Mouse (Mus musculus) intestine, postnatal 0 days (tissue): ENCODE data around the gene Serinc5. TPM values are rescaled to one million over a fixed set of nuclear protein-coding genes. Genes with fewer than 3 reads are reported as not detected.

Experiments used
- ATAC-seq: fragments of 200-750 bp; cut with Nextera tagmentation; 2 replicates; pipeline ENCODE4 v1.8.0; 2017; ENCODE audit warnings: mild to moderate bottlenecking, moderate TSS enrichment, moderate library complexity
- H3K27ac ChIP-seq: fragments of 300-500 bp; sonication (generic); 2 replicates; pipeline ENCODE4 v1.5.1; 2014; ENCODE audit warnings: mild to moderate bottlenecking, low read depth, low read length, moderate library complexity
- H3K27me3 ChIP-seq: fragments of 300-500 bp; sonication (generic); replicated peaks from 2 replicates; pipeline ENCODE4 v1.6.1; 2014; ENCODE audit warnings: low read length, mixed read lengths; ENCODE audit not compliant: control insufficient read depth, insufficient read depth
- H3K36me3 ChIP-seq: fragments of 300-500 bp; sonication (generic); 2 replicates; pipeline ENCODE4 v1.6.1; 2014; ENCODE audit warnings: mild to moderate bottlenecking, moderate library complexity; ENCODE audit not compliant: control insufficient read depth, insufficient read depth
- H3K4me1 ChIP-seq: fragments of 300-500 bp; sonication (generic); replicated peaks from 2 replicates; pipeline ENCODE4 v1.6.1; 2014; ENCODE audit warnings: antibody characterized with exemption, low read length, mixed read lengths; ENCODE audit not compliant: control insufficient read depth, insufficient read depth
- H3K4me2 ChIP-seq: fragments of 300-500 bp; sonication (generic); replicated peaks from 2 replicates; pipeline ENCODE4 v1.6.1; 2014; ENCODE audit warnings: low read depth, mild to moderate bottlenecking, moderate library complexity
- H3K4me3 ChIP-seq: fragments of 300-500 bp; sonication (generic); 2 replicates; pipeline ENCODE4 v1.5.1; 2014; ENCODE audit warnings: low read depth, low read length
- H3K9ac ChIP-seq: fragments of 300-500 bp; sonication (generic); 2 replicates; pipeline ENCODE4 v1.6.1; 2014; ENCODE audit warnings: mild to moderate bottlenecking, low read depth, low read length
- H3K9me3 ChIP-seq: fragments of 300-500 bp; sonication (generic); 2 replicates; pipeline ENCODE4 v1.6.1; 2016; ENCODE audit warnings: mixed run types; ENCODE audit not compliant: control insufficient read depth
- CTCF ChIP-seq: sonication (generic); IDR thresholded peaks from 2 replicates; pipeline ENCODE4 v1.5.1; 2016; ENCODE audit warnings: low read depth, mild to moderate bottlenecking, control low read depth, antibody characterized with exemption, moderate library complexity
- WGBS: fragments of 180-500 bp; shearing (Covaris S2); extraction: QIAGEN DNeasy Blood & Tissue Kit; methylation state at CpG from one replicate; pipeline ENCODE4 v1.1.7; 2014; 5-methylcytosine and 5-hydroxymethylcytosine counted together
- polyA plus RNA-seq: library from polyadenylated mRNA; unstranded; fragments of >200 nt; fragmentation: Nextera tagmentation; extraction: Ambion mirVana; gene quantifications from 2 replicates; pipeline ENCODE4 v1.2.1, GENCODE M21; 2015

Gene Serinc5
- polyA plus RNA-seq, 1 experiment from 2014 or later: 10.8 TPM

- H3K9me3 ChIP-seq: no peaks in the 10 kb centered on the region
- no peak overlapping the region for H3K9ac ChIP-seq
- no peaks in the 10 kb centered on the region for H3K4me1 ChIP-seq
- no peak overlapping the region for H3K27ac ChIP-seq
- H3K27me3 ChIP-seq: no peaks in the 10 kb centered on the region
- H3K4me3 ChIP-seq: no peak overlapping the region
- no peak overlapping the region for H3K4me2 ChIP-seq
- TF ChIP-seq CTCF: no peak
- 76% methylated on average over 4 of the region's 4 CpGs for whole genome bisulfite sequencing
- no peak for ATAC-seq
- no peaks in the 10 kb centered on the region for H3K36me3 ChIP-seq
Measured at GRCm38 (mm10) chr13:92721006-92721405, 110.1 kb downstream of the Serinc5 start.

GRCm38 (mm10) chr13:92722389-92722788, 111.5 kb downstream of the Serinc5 start:
- no peaks in the 10 kb centered on the region for H3K9me3 ChIP-seq
- H3K4me1 ChIP-seq: no peaks in the 10 kb centered on the region
- H3K4me2 ChIP-seq: no peak overlapping the region
- H3K27me3 ChIP-seq: no peaks in the 10 kb centered on the region
- ATAC-seq: no peak
- whole genome bisulfite sequencing: 45% methylated on average over 5 of the region's 5 CpGs
- H3K4me3 ChIP-seq: no peak overlapping the region
- H3K27ac ChIP-seq: no peak overlapping the region
- H3K9ac ChIP-seq: no peak overlapping the region
- TF ChIP-seq CTCF: 0 out of 2 replicates have a peak, but pooled peaks have one; percentile 6
- H3K36me3 ChIP-seq: no peaks in the 10 kb centered on the region

- Histone ChIP-seq H3K27ac (no peak overlapping the region), H3K4me3 (no peak overlapping the region), H3K4me2 (no peak overlapping the region), H3K9me3 (no peaks in the 10 kb centered on the region), H3K4me1 (no peaks in the 10 kb centered on the region), H3K36me3 (no peaks in the 10 kb centered on the region), H3K9ac (no peak overlapping the region), H3K27me3 (no peaks in the 10 kb centered on the region)
- ATAC-seq: no peak
- WGBS: 47% methylated on average over 13 of the region's 13 CpGs
- no peak for TF ChIP-seq CTCF
Measured at GRCm38 (mm10) chr13:92729811-92730210, 118.9 kb downstream of the Serinc5 start.

- Histone ChIP-seq H3K4me2 (no peak overlapping the region), H3K4me1 (no peaks in the 10 kb centered on the region), H3K27ac (no peak overlapping the region), H3K27me3 (no peaks in the 10 kb centered on the region), H3K36me3 (no peaks in the 10 kb centered on the region), H3K9ac (no peak overlapping the region), H3K4me3 (no peak overlapping the region), H3K9me3 (no peaks in the 10 kb centered on the region)
- 78% methylated on average over 6 of the region's 6 CpGs for WGBS
- no peak for ATAC-seq
- no peak for TF ChIP-seq CTCF
Measured at GRCm38 (mm10) chr13:92731811-92732210, 120.9 kb downstream of the Serinc5 start.

- H3K27ac ChIP-seq: no peak overlapping the region
- H3K4me3 ChIP-seq: no peak overlapping the region
- TF ChIP-seq CTCF: no peak
- H3K9me3 ChIP-seq: no peaks in the 10 kb centered on the region
- no peak overlapping the region for H3K4me2 ChIP-seq
- H3K4me1 ChIP-seq: no peaks in the 10 kb centered on the region
- no peaks in the 10 kb centered on the region for H3K36me3 ChIP-seq
- no peak for ATAC-seq
- H3K27me3 ChIP-seq: no peaks in the 10 kb centered on the region
- 77% methylated on average over 5 of the region's 5 CpGs for WGBS
- no peak overlapping the region for H3K9ac ChIP-seq
Measured at GRCm38 (mm10) chr13:92732836-92733235, 121.9 kb downstream of the Serinc5 start.

- Histone ChIP-seq H3K9me3 (no peaks in the 10 kb centered on the region), H3K27me3 (no peaks in the 10 kb centered on the region), H3K4me2 (0 out of 2 replicates have a peak overlapping the region, but pooled peaks have one; percentile 18), H3K4me3 (no peak overlapping the region), H3K4me1 (no peaks in the 10 kb centered on the region), H3K27ac (no peak overlapping the region), H3K36me3 (no peaks in the 10 kb centered on the region), H3K9ac (no peak overlapping the region)
- ATAC-seq: no peak
- WGBS: 43% methylated on average over 9 of the region's 9 CpGs
- peak; percentile 80 for TF ChIP-seq CTCF
Measured at GRCm38 (mm10) chr13:92733252-92733651, 122.4 kb downstream of the Serinc5 start.

GRCm38 (mm10) chr13:92733741-92734140, 122.8 kb downstream of the Serinc5 start:
- Histone ChIP-seq H3K9ac (no peak overlapping the region), H3K27ac (no peak overlapping the region), H3K4me1 (no peaks in the 10 kb centered on the region), H3K4me2 (0 out of 2 replicates have a peak overlapping the region, but pooled peaks have one; percentile 18), H3K9me3 (no peaks in the 10 kb centered on the region), H3K27me3 (no peaks in the 10 kb centered on the region), H3K4me3 (no peak overlapping the region), H3K36me3 (no peaks in the 10 kb centered on the region)
- no peak for TF ChIP-seq CTCF
- WGBS: 82% methylated on average over 11 of the region's 11 CpGs
- ATAC-seq: no peak
